Mouse (Mus musculus): ENCODE data around the gene Fnip1. TPM values are rescaled to one million over a fixed set of nuclear protein-coding genes. Genes with fewer than 3 reads are reported as not detected.

The Fnip1 gene
- polyA plus RNA-seq, 1 experiment from 2014 or later = 11.8 TPM

DNA sequence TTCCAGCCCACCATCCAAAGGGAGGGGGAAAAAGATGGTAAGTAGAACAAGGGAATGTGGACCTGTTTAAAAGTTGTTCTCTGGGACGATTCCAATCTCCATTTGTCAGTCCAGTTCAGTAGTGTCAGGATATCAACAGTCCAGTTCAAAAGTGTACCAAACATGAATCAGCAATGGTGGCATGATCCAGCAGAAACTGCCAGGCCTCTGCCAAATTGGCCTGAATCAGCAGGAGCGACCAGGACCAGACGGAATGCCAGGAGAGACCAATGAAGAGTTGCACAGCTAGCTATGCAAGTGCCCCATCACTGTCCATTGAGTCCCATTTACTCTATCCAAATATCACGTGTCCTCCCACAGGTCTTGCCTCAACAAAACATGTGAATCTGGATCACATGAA is 34.2 kb downstream of the Fnip1 start:
- H3K4me3 ChIP-seq (replicated peaks) = no peak overlapping the region
- H3K4me1 ChIP-seq (replicated peaks) = no peaks in the 10 kb centered on the region
- H3K9ac ChIP-seq (replicated peaks) = no peak overlapping the region
- no peak for ATAC-seq
- H3K27ac ChIP-seq = no peak overlapping the region
- peaks cover 20% of the 10 kb centered on the region for H3K36me3 ChIP-seq
- WGBS = 97% methylated on average over 4 of the region's 4 CpGs
- H3K9me3 ChIP-seq = no peaks in the 10 kb centered on the region
- no peaks in the 10 kb centered on the region for H3K27me3 ChIP-seq
- H3K4me2 ChIP-seq (replicated peaks) = no peak overlapping the region

- WGBS = 97% methylated on average over 1 of the region's 1 CpGs
- Histone ChIP-seq H3K4me1 (replicated peaks) (no peaks in the 10 kb centered on the region), H3K4me3 (replicated peaks) (no peak overlapping the region), H3K9me3 (no peaks in the 10 kb centered on the region), H3K9ac (replicated peaks) (no peak overlapping the region), H3K27me3 (no peaks in the 10 kb centered on the region), H3K36me3 (peaks cover 8% of the 10 kb centered on the region; the same call in 1 of the 2 replicates), H3K4me2 (replicated peaks) (no peak overlapping the region), H3K27ac (no peak overlapping the region)
- no peak for ATAC-seq
Observed at GRCm38 (mm10) chr11:54478414-54478813, 40.4 kb downstream of the Fnip1 start.

- peaks cover 4% of the 10 kb centered on the region; the same call in 1 of the 2 replicates for H3K36me3 ChIP-seq
- H3K9ac ChIP-seq (replicated peaks) = no peak overlapping the region
- H3K27me3 ChIP-seq = no peaks in the 10 kb centered on the region
- H3K4me3 ChIP-seq (replicated peaks) = no peak overlapping the region
- H3K4me1 ChIP-seq (replicated peaks) = no peaks in the 10 kb centered on the region
- no peak overlapping the region for H3K27ac ChIP-seq
- H3K9me3 ChIP-seq = no peaks in the 10 kb centered on the region
- WGBS = 93% methylated on average over 3 of the region's 3 CpGs
- no peak for ATAC-seq
- H3K4me2 ChIP-seq (replicated peaks) = no peak overlapping the region
Observed at GRCm38 (mm10) chr11:54486041-54486440, 48.0 kb downstream of the Fnip1 start.

GRCm38 (mm10) chr11:54491946-54492558 is 54.1 kb downstream of the Fnip1 start:
- Histone ChIP-seq H3K4me2 (replicated peaks) (no peak overlapping the region), H3K9me3 (no peaks in the 10 kb centered on the region), H3K36me3 (peaks cover 8% of the 10 kb centered on the region; the same call in 1 of the 2 replicates), H3K27ac (no peak overlapping the region), H3K4me3 (replicated peaks) (no peak overlapping the region), H3K9ac (replicated peaks) (no peak overlapping the region), H3K27me3 (no peaks in the 10 kb centered on the region), H3K4me1 (replicated peaks) (no peaks in the 10 kb centered on the region)
- ATAC-seq = no peak
- 98% methylated on average over 1 of the region's 1 CpGs for WGBS

DNA sequence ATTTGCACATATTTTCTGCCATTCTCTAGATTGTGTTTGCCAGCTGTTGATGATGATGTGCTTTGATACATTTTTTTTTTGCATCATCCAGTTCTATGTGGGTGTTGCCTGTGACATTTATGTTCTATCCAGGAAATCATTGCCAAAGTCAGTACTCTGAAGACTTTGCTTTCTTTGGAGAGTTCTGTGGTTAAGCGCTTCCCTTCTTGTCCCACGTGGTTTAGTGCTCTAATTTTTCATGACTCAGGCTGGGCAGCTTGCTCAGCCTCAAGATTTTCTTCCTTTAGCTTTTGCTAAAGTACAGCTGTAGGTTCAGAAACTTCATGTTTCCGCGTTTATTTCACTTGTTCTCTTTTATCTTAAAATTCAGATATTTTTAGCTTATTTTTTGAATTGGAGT is 54.6 kb downstream of the Fnip1 start:
- no peak for ATAC-seq
- H3K4me2 ChIP-seq (replicated peaks) = no peak overlapping the region
- H3K9me3 ChIP-seq = no peaks in the 10 kb centered on the region
- H3K4me1 ChIP-seq (replicated peaks) = no peaks in the 10 kb centered on the region
- no peaks in the 10 kb centered on the region for H3K27me3 ChIP-seq
- H3K9ac ChIP-seq (replicated peaks) = no peak overlapping the region
- peaks cover 7% of the 10 kb centered on the region; the same call in 1 of the 2 replicates for H3K36me3 ChIP-seq
- WGBS = 91% methylated on average over 4 of the region's 4 CpGs
- no peak overlapping the region for H3K27ac ChIP-seq
- no peak overlapping the region for H3K4me3 ChIP-seq (replicated peaks)

GRCm38 (mm10) chr11:54499838-54500237 is 61.8 kb downstream of the Fnip1 start:
- H3K27ac ChIP-seq = no peak overlapping the region
- WGBS = 93% methylated on average over 5 of the region's 5 CpGs
- ATAC-seq = no peak
- no peak overlapping the region for H3K4me3 ChIP-seq (replicated peaks)
- H3K4me2 ChIP-seq (replicated peaks) = no peak overlapping the region
- H3K36me3 ChIP-seq = peaks cover 27% of the 10 kb centered on the region
- no peaks in the 10 kb centered on the region for H3K9me3 ChIP-seq
- H3K27me3 ChIP-seq = no peaks in the 10 kb centered on the region
- H3K4me1 ChIP-seq (replicated peaks) = no peaks in the 10 kb centered on the region
- no peak overlapping the region for H3K9ac ChIP-seq (replicated peaks)

GRCm38 (mm10) chr11:54502546-54503245 is 64.7 kb downstream of the Fnip1 start:
- Histone ChIP-seq H3K9me3 (no peaks in the 10 kb centered on the region), H3K36me3 (peaks cover 33% of the 10 kb centered on the region), H3K4me3 (replicated peaks) (no peak overlapping the region), H3K4me2 (replicated peaks) (no peak overlapping the region), H3K27me3 (no peaks in the 10 kb centered on the region), H3K4me1 (replicated peaks) (no peaks in the 10 kb centered on the region), H3K9ac (replicated peaks) (no peak overlapping the region), H3K27ac (no peak overlapping the region)
- no peak for ATAC-seq
- WGBS = 96% methylated on average over 4 of the region's 4 CpGs

GRCm38 (mm10) chr11:54513584-54513983 is 75.6 kb downstream of the Fnip1 start:
- no peak for ATAC-seq
- H3K9me3 ChIP-seq = no peaks in the 10 kb centered on the region
- H3K36me3 ChIP-seq = peaks cover 12% of the 10 kb centered on the region
- no peaks in the 10 kb centered on the region for H3K4me1 ChIP-seq (replicated peaks)
- no peak overlapping the region for H3K27ac ChIP-seq
- H3K4me3 ChIP-seq (replicated peaks) = no peak overlapping the region
- H3K4me2 ChIP-seq (replicated peaks) = no peak overlapping the region
- H3K9ac ChIP-seq (replicated peaks) = no peak overlapping the region
- no peaks in the 10 kb centered on the region for H3K27me3 ChIP-seq

GRCm38 (mm10) chr11:54521927-54522528 is 84.0 kb downstream of the Fnip1 start:
- peak overlapping the region; percentile 87 for H3K27ac ChIP-seq
- peak overlapping the region; percentile 68 for H3K9ac ChIP-seq (replicated peaks)
- no peaks in the 10 kb centered on the region for H3K36me3 ChIP-seq
- no peaks in the 10 kb centered on the region for H3K9me3 ChIP-seq
- ATAC-seq = no peak
- H3K4me2 ChIP-seq (replicated peaks) = peak overlapping the region; percentile 72
- peak overlapping the region; percentile 85 for H3K4me3 ChIP-seq (replicated peaks)
- 2% methylated on average over 18 of the region's 18 CpGs for WGBS
- no peaks in the 10 kb centered on the region for H3K27me3 ChIP-seq
- H3K4me1 ChIP-seq (replicated peaks) = peaks cover 19% of the 10 kb centered on the region

GRCm38 (mm10) chr11:54522529-54523430 is 84.8 kb downstream of the Fnip1 start, which contains the start of gene Rapgef6:
Rapgef6 (plus strand) TSS chr11:54522847.
- ATAC-seq = peak; percentile 97
- H3K4me1 ChIP-seq (replicated peaks) = peaks cover 19% of the 10 kb centered on the region
- peak within 1 kb of the TSS; percentile 87 for H3K27ac ChIP-seq
- H3K36me3 ChIP-seq = no peaks in the 10 kb centered on the region
- H3K4me3 ChIP-seq (replicated peaks) = peak within 1 kb of the TSS; percentile 85
- H3K9me3 ChIP-seq = no peaks in the 10 kb centered on the region
- WGBS = under 1% methylated on average over 73 of the region's 73 CpGs
- peak within 1 kb of the TSS; percentile 72 for H3K4me2 ChIP-seq (replicated peaks)
- peak within 1 kb of the TSS; percentile 83 for H3K9ac ChIP-seq (replicated peaks)
- no peaks in the 10 kb centered on the region for H3K27me3 ChIP-seq

GRCm38 (mm10) chr11:54523431-54524001 is 85.5 kb downstream of the Fnip1 start:
- H3K36me3 ChIP-seq = no peaks in the 10 kb centered on the region
- H3K4me1 ChIP-seq (replicated peaks) = peaks cover 19% of the 10 kb centered on the region
- no peaks in the 10 kb centered on the region for H3K9me3 ChIP-seq
- H3K27ac ChIP-seq = peak overlapping the region; percentile 87; the same call in 1 of the 2 replicates
- WGBS = 18% methylated on average over 10 of the region's 10 CpGs
- H3K27me3 ChIP-seq = no peaks in the 10 kb centered on the region
- peak overlapping the region; percentile 70 for H3K4me2 ChIP-seq (replicated peaks)
- no peak for ATAC-seq
- H3K9ac ChIP-seq (replicated peaks) = peak overlapping the region; percentile 83
- peak overlapping the region; percentile 85 for H3K4me3 ChIP-seq (replicated peaks)
